Mouse (Mus musculus) kidney, adult 10 weeks (tissue): ENCODE results near the gene Olfr1135. TPM values are rescaled to one million over a fixed set of nuclear protein-coding genes. Genes with fewer than 3 reads are reported as not detected.

Experiments used
- polyA plus RNA-seq: library from polyadenylated mRNA; stranded (reverse); fragments of 350-450 nt; fragmentation: Illumina TruSeq; extraction: RNeasy Lipid Tissue Mini Kit (QIAGEN cat#74804); gene quantifications from one replicate; pipeline ENCODE4 v1.2.3, GENCODE M21; 2014; ENCODE audit warnings: low read depth, low replicate concordance

Olfr1135 gene
- not detected for polyA plus RNA-seq

DNA sequence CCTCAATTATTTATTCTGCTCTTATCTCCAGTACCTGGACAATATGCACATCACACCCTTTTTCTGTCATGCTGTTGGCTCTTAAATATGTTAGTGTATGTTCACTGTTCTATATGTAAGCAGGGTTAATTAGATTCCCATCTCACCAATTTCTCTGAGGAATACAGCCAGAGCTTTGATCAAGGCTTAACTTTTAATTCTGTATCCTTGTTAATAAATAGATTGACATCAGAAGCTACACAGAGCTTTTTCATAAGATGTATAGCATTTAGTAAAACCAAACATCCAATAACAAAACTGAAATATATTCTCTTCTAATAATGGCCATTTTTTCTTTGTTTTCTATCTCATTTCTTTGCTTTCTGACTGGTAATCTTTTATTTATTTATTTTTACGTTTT lies at the start of gene Olfr1135:
TSS of gene Olfr1135 (minus strand) at position 101 of the 400 bp plus-strand sequence.

DNA sequence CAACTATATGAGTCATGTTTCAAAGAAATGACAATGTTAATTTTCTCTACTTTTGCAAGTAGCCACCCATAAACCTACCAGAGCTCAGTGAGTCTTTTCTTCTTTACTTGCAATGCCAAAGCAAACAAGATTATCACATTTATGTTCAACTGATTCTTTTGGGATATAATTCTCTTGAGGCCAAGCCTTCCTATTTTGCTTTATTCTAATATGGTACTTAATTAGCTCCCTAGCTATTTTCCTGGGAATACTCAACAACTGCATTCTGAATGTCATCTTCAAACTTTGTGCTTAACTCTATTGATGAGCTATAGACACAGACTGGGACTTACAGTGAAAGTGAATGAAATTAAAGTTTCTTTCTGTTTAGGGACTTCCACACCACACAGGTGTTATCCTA lies 39.6 kb upstream of the Olfr1135 start, which contains the start of gene Olfr1137:
TSS of gene Olfr1137 (minus strand) at position 101 of the 400 bp plus-strand sequence.

DNA sequence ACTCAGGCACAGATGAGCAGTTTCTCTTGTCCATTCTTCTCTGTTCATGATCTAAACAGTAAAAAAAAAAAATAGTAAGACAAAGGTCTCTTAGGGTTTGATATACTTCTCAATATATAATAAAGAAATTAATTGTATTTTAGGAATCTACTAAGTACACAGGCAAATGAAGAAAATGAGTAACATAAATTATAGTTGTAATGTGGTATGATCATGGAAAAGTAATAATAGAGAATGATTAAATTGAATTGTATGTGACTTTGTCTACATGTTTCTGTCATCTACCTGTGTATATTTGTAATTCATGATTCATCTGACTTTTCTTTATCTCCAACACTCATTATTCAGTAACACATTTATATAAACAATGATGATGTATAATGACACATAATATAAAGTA lies 20.4 kb upstream of the Olfr1135 start, which contains the start of gene Olfr1136:
TSS of gene Olfr1136 (minus strand) at position 101 of the 400 bp plus-strand sequence.

DNA sequence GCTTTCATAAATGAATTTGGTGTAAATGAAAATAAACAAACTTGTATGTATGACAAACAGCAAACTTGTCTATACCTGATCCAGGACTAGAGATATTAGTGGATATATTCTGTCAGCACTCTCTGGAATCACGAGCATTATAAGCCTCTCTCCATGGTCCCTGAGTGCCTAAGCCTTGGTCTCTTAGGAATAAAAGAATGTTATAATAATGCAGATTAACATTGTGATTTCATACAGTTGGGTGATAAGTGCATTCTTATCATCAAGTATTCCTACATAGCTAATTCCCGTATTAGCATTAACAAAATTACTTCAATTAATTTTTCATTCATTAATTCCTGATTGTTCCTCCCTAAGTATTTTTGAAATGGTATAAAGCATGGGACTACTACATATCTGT lies 15.1 kb downstream of the Olfr1135 start, which contains the start of gene Olfr1134:
TSS of gene Olfr1134 (minus strand) at position 101 of the 400 bp plus-strand sequence.

GRCm38 (mm10) chr2:87647274-87647673 lies 26.2 kb downstream of the Olfr1135 start, which contains the start of gene Olfr1133:
Gene Olfr1133, minus strand, starts transcription at chr2:87647374.

GRCm38 (mm10) chr2:87637435-87637834 lies 36.0 kb downstream of the Olfr1135 start, which contains the start of gene Olfr1132:
Gene Olfr1132, minus strand, starts transcription at chr2:87637535.

DNA sequence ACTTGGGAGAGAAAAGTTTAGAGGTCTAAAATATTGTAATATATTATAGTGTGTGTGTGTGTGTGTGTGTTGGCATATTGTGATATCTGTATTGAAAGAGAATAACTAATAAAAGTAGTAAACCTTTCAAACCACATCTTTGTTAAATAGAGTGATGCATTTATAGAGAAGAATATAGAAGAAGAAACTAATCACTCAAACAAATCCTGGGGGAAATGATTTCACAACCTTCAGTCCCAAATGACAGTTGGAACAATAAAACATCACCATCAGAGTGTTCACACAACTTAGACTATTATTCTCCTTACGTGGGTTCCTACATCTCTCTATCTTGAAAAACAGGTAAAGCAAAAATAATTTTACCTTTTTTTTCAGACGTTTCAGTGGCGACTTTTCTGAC lies 46.7 kb downstream of the Olfr1135 start, which contains the start of gene Olfr1131:
TSS of gene Olfr1131 (plus strand) at position 301 of the 400 bp plus-strand sequence.

Other genes starting within 250 kb of the Olfr1135 start
- not detected for gene Olfr1124, start 243.4 kb downstream of the Olfr1135 start, polyA plus RNA-seq
- gene Olfr1126, start 219.7 kb downstream of the Olfr1135 start, polyA plus RNA-seq: not detected
- gene Pramel7, start 176.6 kb downstream of the Olfr1135 start, polyA plus RNA-seq: not detected
- gene Pramel6, start 167.1 kb downstream of the Olfr1135 start, polyA plus RNA-seq: not detected
- gene Olfr153, start 141.9 kb downstream of the Olfr1135 start, polyA plus RNA-seq: not detected
- not detected for gene Olfr1128, start 128.1 kb downstream of the Olfr1135 start, polyA plus RNA-seq
- not detected for gene Olfr1129, start 99.8 kb downstream of the Olfr1135 start, polyA plus RNA-seq
- gene Olfr1130, start 67.5 kb downstream of the Olfr1135 start, polyA plus RNA-seq: not detected
- gene Olfr1131, start 46.6 kb downstream of the Olfr1135 start, polyA plus RNA-seq: not detected
- not detected for gene Olfr1132, start 36.1 kb downstream of the Olfr1135 start, polyA plus RNA-seq
- gene Olfr1133, start 26.3 kb downstream of the Olfr1135 start, polyA plus RNA-seq: not detected
- gene Olfr1134, start 15.2 kb downstream of the Olfr1135 start, polyA plus RNA-seq: not detected
- not detected for gene Olfr1136, start 20.3 kb upstream of the Olfr1135 start, polyA plus RNA-seq
- not detected for gene Olfr1137, start 39.5 kb upstream of the Olfr1135 start, polyA plus RNA-seq
- not detected for gene Olfr1138, start 66.3 kb upstream of the Olfr1135 start, polyA plus RNA-seq
- not detected for gene Olfr1140, start 70.1 kb upstream of the Olfr1135 start, polyA plus RNA-seq
- not detected for gene Olfr1141, start 80.3 kb upstream of the Olfr1135 start, polyA plus RNA-seq
- gene Olfr152, start 105.8 kb upstream of the Olfr1135 start, polyA plus RNA-seq: not detected
- gene Olfr1143, start 126.9 kb upstream of the Olfr1135 start, polyA plus RNA-seq: not detected
- gene Olfr1145, start 136.2 kb upstream of the Olfr1135 start, polyA plus RNA-seq: not detected
- gene Olfr1148, start 156.9 kb upstream of the Olfr1135 start, polyA plus RNA-seq: not detected
- not detected for gene Olfr1150-ps1, start 170.3 kb upstream of the Olfr1135 start, polyA plus RNA-seq
- gene Olfr1151, start 182.2 kb upstream of the Olfr1135 start, polyA plus RNA-seq: not detected
- gene Olfr1152, start 192.8 kb upstream of the Olfr1135 start, polyA plus RNA-seq: not detected
- not detected for gene Olfr1153, start 221.3 kb upstream of the Olfr1135 start, polyA plus RNA-seq
- not detected for gene Olfr1154, start 231.5 kb upstream of the Olfr1135 start, polyA plus RNA-seq